Mouse (Mus musculus): ENCODE results near the gene Tubgcp4.
"Not testable (repeated sequence)": the region's sequence is repeated elsewhere in the genome, so short reads cannot be mapped to it uniquely, and the experiment has no call there.

Tubgcp4 gene

DNA sequence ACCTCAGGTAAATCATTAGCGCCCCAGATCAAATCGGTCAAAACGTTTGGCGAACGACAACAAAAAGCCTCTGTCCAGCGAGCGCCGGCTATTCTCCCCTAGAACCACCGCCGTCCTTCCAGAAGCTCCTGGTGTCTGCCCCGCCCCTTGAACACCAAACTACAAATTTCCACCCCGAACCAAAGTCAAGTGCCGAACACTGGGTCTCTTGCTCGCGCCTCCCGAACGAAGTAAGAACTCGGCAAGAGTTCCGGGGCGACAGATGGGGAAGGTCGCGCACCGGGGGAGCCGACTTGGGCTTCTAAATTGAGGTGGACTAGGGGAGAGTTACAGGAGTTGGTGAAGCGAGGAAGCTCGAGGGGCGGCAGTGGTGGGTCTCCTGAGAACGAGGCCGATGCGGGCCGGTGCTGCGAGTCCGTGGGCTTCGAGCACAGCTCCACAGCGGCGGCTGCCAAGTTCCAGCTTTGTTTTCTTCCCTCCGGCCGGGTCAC lies at the start of gene Tubgcp4:
Gene Tubgcp4, plus strand, starts transcription at position 174 of the 491 bp plus-strand sequence.
- peak; percentile 34 to 54 for DNase-seq (ENCODE audit: low spot score in 2 of 2)

DNA sequence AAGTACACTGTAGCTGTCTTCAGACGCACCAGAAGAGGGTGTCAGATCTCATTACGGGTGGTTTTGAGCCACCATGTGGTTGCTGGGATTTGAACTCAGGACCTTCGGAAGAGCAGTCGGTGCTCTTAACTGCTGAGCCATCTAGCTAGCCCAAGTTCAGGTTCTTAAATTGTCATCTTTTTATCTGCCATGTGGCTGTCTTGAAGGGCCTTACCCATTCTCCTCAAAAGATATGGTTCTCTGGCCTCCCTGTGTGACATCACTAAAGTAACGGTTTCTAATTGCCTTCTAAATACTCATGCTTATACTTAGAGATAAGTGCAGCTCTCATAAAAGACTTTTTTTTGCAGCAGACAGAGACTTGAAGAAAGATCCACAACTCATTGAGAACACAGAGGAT lies 44.2 kb upstream of the Tubgcp4 start:
- not testable (repeated sequence) for DNase-seq (ENCODE audit: low spot score in 2 of 2)

GRCm38 (mm10) chr2:121127536-121127935 lies 42.9 kb upstream of the Tubgcp4 start:
- no peak for DNase-seq (ENCODE audit: low spot score in 2 of 2)

GRCm38 (mm10) chr2:121128865-121129620 lies 41.4 kb upstream of the Tubgcp4 start:
- no peak for DNase-seq (ENCODE audit: low spot score in 2 of 2)

DNA sequence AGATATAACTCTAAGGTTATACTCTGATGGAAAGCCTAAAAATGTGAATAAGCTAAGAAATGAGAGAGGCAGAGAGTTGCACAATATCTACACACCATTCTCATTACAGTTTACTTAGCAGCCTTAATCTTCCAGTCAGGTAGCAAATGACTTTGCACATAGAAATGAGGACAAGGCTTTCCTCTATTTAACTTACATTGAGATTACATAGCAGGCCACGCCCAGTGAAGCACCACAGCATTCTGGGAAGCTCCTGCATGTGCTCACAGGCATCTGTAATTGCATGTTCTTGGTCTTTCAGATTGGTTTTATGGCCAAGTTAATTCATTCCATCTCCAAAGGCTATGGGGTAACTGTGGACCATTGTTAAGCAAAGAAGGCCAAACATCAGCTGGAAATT lies 37.6 kb upstream of the Tubgcp4 start:
- DNase-seq (ENCODE audit: low spot score in 2 of 2), result no peak

GRCm38 (mm10) chr2:121137371-121137770 lies 33.1 kb upstream of the Tubgcp4 start:
- no peak for DNase-seq (ENCODE audit: low spot score in 2 of 2)

- peak in 1 of 2 experiments; percentile 27 for DNase-seq (ENCODE audit: low spot score in 2 of 2)
Measured at GRCm38 (mm10) chr2:121139266-121140017, 31.0 kb upstream of the Tubgcp4 start.

GRCm38 (mm10) chr2:121140018-121140882 lies 30.2 kb upstream of the Tubgcp4 start, which contains the start of the genes Adal and Lcmt2:
Gene Adal (plus strand): TSS chr2:121140428.
Gene Lcmt2 (minus strand): TSS chr2:121140653.
- DNase-seq (ENCODE audit: low spot score in 2 of 2), result peak; percentile 85 to 87

- no peak for DNase-seq (ENCODE audit: low spot score in 2 of 2)
Measured at GRCm38 (mm10) chr2:121141216-121142035, 29.0 kb upstream of the Tubgcp4 start.

GRCm38 (mm10) chr2:121142415-121142814 lies 28.0 kb upstream of the Tubgcp4 start:
- no peak for DNase-seq (ENCODE audit: low spot score in 2 of 2)

- DNase-seq (ENCODE audit: low spot score in 2 of 2), result no peak
Measured at GRCm38 (mm10) chr2:121149679-121150078, 20.8 kb upstream of the Tubgcp4 start.

- DNase-seq (ENCODE audit: low spot score in 2 of 2), result no peak
Measured at GRCm38 (mm10) chr2:121153100-121153499, 17.4 kb upstream of the Tubgcp4 start.

DNA sequence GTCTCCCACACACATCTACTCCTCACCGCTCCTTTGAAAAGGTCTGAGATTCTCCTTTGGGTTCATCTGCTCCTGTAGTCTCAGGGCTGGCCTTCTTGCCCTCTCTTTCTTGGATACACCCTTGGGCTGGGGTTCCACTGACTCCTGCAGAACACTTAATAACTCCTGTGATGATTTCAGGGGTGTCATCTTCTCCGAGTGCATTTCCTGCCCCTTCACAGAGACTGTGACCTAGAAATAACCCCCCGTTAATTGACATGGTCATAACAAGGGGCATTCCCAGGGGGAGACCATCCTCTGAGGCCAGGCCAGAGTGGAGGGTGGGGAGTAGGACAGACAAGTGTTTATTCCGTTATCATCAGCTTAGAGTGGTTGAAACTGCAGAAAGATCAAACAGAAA lies 1.3 kb upstream of the Tubgcp4 start:
- DNase-seq (ENCODE audit: low spot score in 2 of 2), result no peak

DNA sequence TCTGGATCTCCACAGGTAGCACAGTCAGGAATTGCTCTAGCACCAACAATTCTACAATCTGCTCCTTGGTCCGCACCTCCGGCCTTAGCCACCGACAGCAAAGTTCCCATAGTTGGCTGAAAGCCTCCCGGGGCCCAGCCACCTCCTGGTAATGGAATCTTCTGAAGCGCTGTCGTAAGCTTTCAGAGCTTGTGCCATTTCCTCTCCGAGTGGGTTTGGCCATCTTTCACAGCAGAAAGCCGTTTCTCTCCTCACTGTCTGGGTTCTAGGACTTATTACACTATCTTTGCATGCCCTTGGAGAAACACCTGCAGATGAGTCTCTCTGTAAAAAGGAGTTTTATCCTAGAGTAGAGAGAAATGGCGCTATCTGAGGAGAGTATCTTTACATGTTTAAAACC lies 552 bp upstream of the Tubgcp4 start:
- peak; percentile 14 to 33 for DNase-seq (ENCODE audit: low spot score in 2 of 2)

GRCm38 (mm10) chr2:121170980-121171742 lies 707 bp downstream of the Tubgcp4 start, which contains the start of gene Zscan29:
Gene Zscan29 (minus strand): TSS chr2:121171125.
- peak; percentile 91 to 92 for DNase-seq (ENCODE audit: low spot score in 2 of 2)

DNA sequence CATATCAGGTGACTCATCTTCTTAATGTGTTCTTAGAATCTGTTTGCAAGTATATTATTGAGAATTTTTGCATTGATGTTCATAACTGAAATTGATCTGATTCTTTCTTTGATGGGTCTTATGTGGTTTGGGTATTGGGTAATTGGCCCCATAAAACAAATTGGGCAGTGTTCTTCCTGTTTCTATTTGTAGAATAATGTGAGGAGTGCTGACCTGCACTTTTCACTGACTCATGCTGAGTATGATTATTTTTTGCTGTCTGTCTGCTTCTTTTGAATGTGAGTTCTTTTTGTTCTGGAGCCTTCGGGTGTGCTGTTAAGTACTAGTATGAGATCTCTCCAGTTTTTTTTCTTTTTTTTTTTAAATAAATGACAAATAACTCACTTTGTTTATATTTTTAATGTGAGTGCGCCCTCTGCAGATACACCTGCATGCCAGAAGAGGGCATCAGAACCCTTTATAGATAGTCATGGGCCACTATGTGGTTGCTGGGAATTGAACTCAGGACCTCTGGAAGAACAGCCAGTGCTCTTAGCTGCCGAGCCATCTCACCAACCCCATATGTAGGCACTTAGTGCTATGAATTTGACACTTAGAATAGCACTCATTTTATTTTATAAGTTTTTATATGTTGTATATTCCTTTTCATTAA lies 8.5 kb downstream of the Tubgcp4 start:
- DNase-seq (ENCODE audit: low spot score in 2 of 2), result no peak

- no peak for DNase-seq (ENCODE audit: low spot score in 2 of 2)
Measured at GRCm38 (mm10) chr2:121183431-121183830, 13.0 kb downstream of the Tubgcp4 start.

- no peak for DNase-seq (ENCODE audit: low spot score in 2 of 2)
Measured at GRCm38 (mm10) chr2:121184142-121184541, 13.7 kb downstream of the Tubgcp4 start.

DNA sequence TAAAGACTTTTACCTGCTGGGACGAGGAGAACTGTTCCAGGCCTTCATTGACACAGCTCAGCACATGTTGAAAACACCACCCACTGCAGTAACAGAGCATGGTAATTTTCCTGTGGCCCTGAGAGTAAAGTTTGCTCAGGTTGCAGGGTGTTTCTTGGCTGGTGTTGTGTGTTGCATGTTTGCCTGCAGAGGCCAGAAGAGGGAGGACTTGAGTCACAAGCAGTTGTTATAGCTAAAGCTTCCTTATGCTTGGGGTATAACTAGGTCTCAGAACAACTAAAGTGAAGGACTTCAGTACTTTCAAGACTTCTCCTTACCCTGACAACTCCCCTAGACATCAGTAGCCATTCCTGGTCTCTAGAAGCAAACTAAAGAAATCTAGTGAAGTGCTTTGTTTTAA lies 18.1 kb downstream of the Tubgcp4 start:
- DNase-seq (ENCODE audit: low spot score in 2 of 2), result no peak

All from spleen, postnatal 36 days (tissue).